Mouse (Mus musculus): ENCODE data around the gene Lancl1.

DNA sequence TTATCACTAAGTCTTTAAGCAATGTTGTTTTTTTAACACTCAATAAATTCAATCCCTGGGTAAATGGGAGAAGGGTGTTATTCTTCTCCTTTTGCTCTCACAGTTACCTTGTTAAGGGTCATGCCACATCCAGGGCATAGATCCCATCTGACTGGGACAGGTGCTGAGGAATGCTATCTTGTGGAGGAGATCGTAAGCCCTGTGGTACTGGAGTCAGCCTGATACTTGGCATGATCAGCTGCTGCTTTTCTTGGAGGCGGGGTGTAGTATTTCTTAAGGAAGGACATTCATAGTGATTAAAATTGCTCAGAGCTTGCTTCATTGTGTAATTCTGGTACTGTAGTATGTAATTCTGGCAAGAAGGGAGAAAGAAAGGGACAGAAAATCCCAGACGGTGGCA, 81.3 kb downstream of the Lancl1 start:
- no peak for TF ChIP-seq CTCF (IDR thresholded peaks at IDR 0.05; ENCODE audit: low read depth, low read length)
- TF ChIP-seq POLR2A (IDR thresholded peaks at IDR 0.05; ENCODE audit: extremely low read depth, insufficient read depth, low read length) = no peak
